13 mouse cellular contexts compared by ENCODE assay signal in genomic region chr4:10051296-10052267, GRCm38 (mm10).
DNase-seq lines count a peak whose midpoint lies in the region; ATAC-seq and TF ChIP-seq lines count a peak whose summit lies in the region.
"Had no signal": no experiment of that assay in that cellular context is flagged by ENCODE, and none has a peak within 500 bp of the region (broad histone marks: within the 10 kb centered on the region; RNA-seq: fewer than 3 reads in every experiment).

No protein-coding gene starts in this region.

- H3K4me2 ChIP-seq in limb, embryonic 11.5 days (ENCODE audit: low read depth, severe bottlenecking), result no peak overlapping the region
- no peak overlapping the region for H3K4me2 ChIP-seq in forebrain, embryonic 14.5 days (ENCODE audit: low read length)
- no peak overlapping the region for H3K4me2 ChIP-seq in hindbrain, postnatal 0 days (ENCODE audit: low read depth, low read length)
- H3K4me2 ChIP-seq in midbrain, postnatal 0 days (ENCODE audit: low read depth, low read length, poor library complexity, severe bottlenecking), result no peak overlapping the region
- H3K4me2 ChIP-seq: heart, embryonic 12.5 days had no signal

- no peak overlapping the region for H3K27ac ChIP-seq in limb, embryonic 11.5 days (replicated peaks; ENCODE audit: low read depth, low read length)
- no peak overlapping the region for H3K27ac ChIP-seq in limb, embryonic 10.5 days
- H3K27ac ChIP-seq in forebrain, embryonic 14.5 days (ENCODE audit: low read depth, low read length), result no peak overlapping the region
- no peak overlapping the region for H3K27ac ChIP-seq in hindbrain, postnatal 0 days
- no peak overlapping the region for H3K27ac ChIP-seq in midbrain, postnatal 0 days (ENCODE audit: low read depth, low read length)
- H3K27ac ChIP-seq: stomach, postnatal 0 days had no signal

- no peak overlapping the region for H3K4me3 ChIP-seq in limb, embryonic 11.5 days (ENCODE audit: low read depth, low read length)
- no peak overlapping the region for H3K4me3 ChIP-seq in limb, embryonic 10.5 days
- no peak overlapping the region for H3K4me3 ChIP-seq in forebrain, embryonic 14.5 days (ENCODE audit: low read depth, low read length)
- H3K4me3 ChIP-seq in hindbrain, postnatal 0 days (ENCODE audit: low read length), result no peak overlapping the region
- H3K4me3 ChIP-seq in midbrain, postnatal 0 days (ENCODE audit: low read depth, low read length), result no peak overlapping the region
- H3K4me3 ChIP-seq: heart, embryonic 12.5 days had no signal

- H3K4me1 ChIP-seq in limb, embryonic 11.5 days (ENCODE audit: control insufficient read depth, insufficient read depth, low read length), result no peaks in the 10 kb centered on the region
- peaks cover 6% of the 10 kb centered on the region; the same call in 1 of the 2 replicates for H3K4me1 ChIP-seq in limb, embryonic 10.5 days
- H3K4me1 ChIP-seq in forebrain, embryonic 14.5 days (ENCODE audit: control insufficient read depth, insufficient read depth, low read length), result no peaks in the 10 kb centered on the region
- no peaks in the 10 kb centered on the region for H3K4me1 ChIP-seq in hindbrain, postnatal 0 days (ENCODE audit: insufficient read depth, low read length)
- H3K4me1 ChIP-seq in midbrain, postnatal 0 days (ENCODE audit: insufficient read depth, low read length), result no peaks in the 10 kb centered on the region
- H3K4me1 ChIP-seq: heart, embryonic 12.5 days had no signal

- 76% methylated on average over 5 of the region's 5 CpGs for WGBS in limb, embryonic 11.5 days
- 81% methylated on average over 5 of the region's 5 CpGs for WGBS in limb, embryonic 10.5 days
- 59% methylated on average over 5 of the region's 5 CpGs for WGBS in forebrain, embryonic 14.5 days
- 50% methylated on average over 5 of the region's 5 CpGs for WGBS in hindbrain, postnatal 0 days
- WGBS in midbrain, postnatal 0 days, result 67% methylated on average over 5 of the region's 5 CpGs

- ATAC-seq in limb, embryonic 11.5 days (ENCODE audit: insufficient number of reproducible peaks, low FRiP score, low TSS enrichment, low read depth), result peak; percentile 35; the same call in 1 of the 2 replicates
- ATAC-seq in forebrain, embryonic 14.5 days, result peak; percentile 85
- ATAC-seq in hindbrain, postnatal 0 days, result peak; percentile 76
- ATAC-seq in midbrain, postnatal 0 days (ENCODE audit: low FRiP score), result peak; percentile 48; the same call in 1 of the 2 replicates

- no peak for TF ChIP-seq CTCF in hindbrain, postnatal 0 days (IDR thresholded peaks at IDR 0.05; ENCODE audit: low read depth)
- TF ChIP-seq CTCF in midbrain, postnatal 0 days (IDR thresholded peaks at IDR 0.05), result no peak

- DNase-seq in limb, embryonic 11.5 days (ENCODE audit: low spot score), result no peak
- no peak for DNase-seq in limb, embryonic 10.5 days (ENCODE audit: low spot score)
- peak; percentile 66 for DNase-seq in forebrain, embryonic 14.5 days (ENCODE audit: low spot score)
- peak; percentile 25 for DNase-seq in hindbrain, postnatal 0 days (ENCODE audit: low spot score)
- DNase-seq in midbrain, postnatal 0 days (ENCODE audit: low spot score), result peak; percentile 37
- DNase-seq in adrenal gland, postnatal 14 days, result no peak
- DNase-seq in spleen, adult 18-20 months, result no peak
- DNase-seq in adrenal gland, postnatal 36 days, result no peak
- DNase-seq: gastrocnemius, postnatal 14 days; layer of hippocampus, adult 9-11 months; lung, adult 2 months had no signal

- no peaks in the 10 kb centered on the region for H3K36me3 ChIP-seq in limb, embryonic 11.5 days (ENCODE audit: control insufficient read depth, insufficient read depth, low read length)
- no peaks in the 10 kb centered on the region for H3K36me3 ChIP-seq in limb, embryonic 10.5 days
- no peaks in the 10 kb centered on the region for H3K36me3 ChIP-seq in forebrain, embryonic 14.5 days (ENCODE audit: control insufficient read depth, insufficient read depth, low read length)
- H3K36me3 ChIP-seq in hindbrain, postnatal 0 days (ENCODE audit: insufficient read depth, low read length), result no peaks in the 10 kb centered on the region
- no peaks in the 10 kb centered on the region for H3K36me3 ChIP-seq in midbrain, postnatal 0 days (ENCODE audit: insufficient read depth, low read length)
- H3K36me3 ChIP-seq: heart, embryonic 12.5 days had no signal

- no peak overlapping the region for H3K9ac ChIP-seq in limb, embryonic 11.5 days (ENCODE audit: low read length)
- no peak overlapping the region for H3K9ac ChIP-seq in forebrain, embryonic 14.5 days (ENCODE audit: low read length)
- no peak overlapping the region for H3K9ac ChIP-seq in hindbrain, postnatal 0 days (replicated peaks; ENCODE audit: low read length)
- H3K9ac ChIP-seq in midbrain, postnatal 0 days (replicated peaks; ENCODE audit: low read length, poor library complexity, severe bottlenecking), result no peak overlapping the region
- H3K9ac ChIP-seq: heart, embryonic 12.5 days had no signal

- H3K27me3 ChIP-seq in limb, embryonic 11.5 days (ENCODE audit: control insufficient read depth, insufficient read depth, low read length), result no peaks in the 10 kb centered on the region
- no peaks in the 10 kb centered on the region for H3K27me3 ChIP-seq in limb, embryonic 10.5 days (ENCODE audit: low read depth, poor library complexity, severe bottlenecking)
- no peaks in the 10 kb centered on the region for H3K27me3 ChIP-seq in forebrain, embryonic 14.5 days (replicated peaks; ENCODE audit: control insufficient read depth, insufficient read depth, low read length)
- no peaks in the 10 kb centered on the region for H3K27me3 ChIP-seq in hindbrain, postnatal 0 days (ENCODE audit: insufficient read depth, low read length)
- H3K27me3 ChIP-seq in midbrain, postnatal 0 days (ENCODE audit: insufficient read depth, low read length), result no peaks in the 10 kb centered on the region
- H3K27me3 ChIP-seq: heart, embryonic 12.5 days had no signal

- H3K9me3 ChIP-seq in limb, embryonic 11.5 days (ENCODE audit: control insufficient read depth, low read length), result no peaks in the 10 kb centered on the region
- H3K9me3 ChIP-seq in limb, embryonic 10.5 days (replicated peaks), result no peaks in the 10 kb centered on the region
- H3K9me3 ChIP-seq in forebrain, embryonic 14.5 days (replicated peaks; ENCODE audit: control insufficient read depth, low read length), result no peaks in the 10 kb centered on the region
- H3K9me3 ChIP-seq in hindbrain, postnatal 0 days (ENCODE audit: low read length), result no peaks in the 10 kb centered on the region
- no peaks in the 10 kb centered on the region for H3K9me3 ChIP-seq in midbrain, postnatal 0 days (ENCODE audit: low read length)
- H3K9me3 ChIP-seq: heart, embryonic 12.5 days had no signal

Comparison
In these comparisons a context has a peak if more than half of its experiments do, and no peak if none do; other contexts are left out.
1. ATAC-seq: peak in every context shown above with its lines; median percentile 85 in forebrain, embryonic 14.5 days; 76 in hindbrain, postnatal 0 days; 48 in midbrain, postnatal 0 days; 35 in limb, embryonic 11.5 days.
2. DNase-seq: peak in forebrain, embryonic 14.5 days (single experiment), hindbrain, postnatal 0 days (single experiment) and midbrain, postnatal 0 days (single experiment); none in limb, embryonic 11.5 days (single experiment), limb, embryonic 10.5 days (single experiment), adrenal gland, postnatal 14 days (single experiment), spleen, adult 18-20 months (0 of 2) and adrenal gland, postnatal 36 days (0 of 2).